Mouse (Mus musculus) heart, adult 18-20 months (tissue): ENCODE measurements around the gene Plppr3. TPM values are rescaled to one million over a fixed set of nuclear protein-coding genes. Genes with fewer than 3 reads are reported as not detected.

Experiments used
- DNase-seq, 2 experiments: peaks; one replicate each; pipeline ENCODE4 v3.0.0; 2021 to 2022; ENCODE audit warnings: mixed read lengths in 1 of 2
- long read RNA-seq, 2 experiments: library from polyadenylated mRNA; stranded (forward); transcript quantifications; one replicate each; pipeline ENCODE4 v2.0.0; 2021
- total RNA-seq, 2 experiments: library from RNA; stranded (reverse); gene quantifications; 2 replicates each; pipeline ENCODE4 v1.2.3; 2021

Gene Plppr3
- total RNA-seq = under 1 TPM; 0.12 to 0.18 TPM
- long read RNA-seq, experiment 1 = 0 reads
- long read RNA-seq, experiment 2 = 0 reads

DNA sequence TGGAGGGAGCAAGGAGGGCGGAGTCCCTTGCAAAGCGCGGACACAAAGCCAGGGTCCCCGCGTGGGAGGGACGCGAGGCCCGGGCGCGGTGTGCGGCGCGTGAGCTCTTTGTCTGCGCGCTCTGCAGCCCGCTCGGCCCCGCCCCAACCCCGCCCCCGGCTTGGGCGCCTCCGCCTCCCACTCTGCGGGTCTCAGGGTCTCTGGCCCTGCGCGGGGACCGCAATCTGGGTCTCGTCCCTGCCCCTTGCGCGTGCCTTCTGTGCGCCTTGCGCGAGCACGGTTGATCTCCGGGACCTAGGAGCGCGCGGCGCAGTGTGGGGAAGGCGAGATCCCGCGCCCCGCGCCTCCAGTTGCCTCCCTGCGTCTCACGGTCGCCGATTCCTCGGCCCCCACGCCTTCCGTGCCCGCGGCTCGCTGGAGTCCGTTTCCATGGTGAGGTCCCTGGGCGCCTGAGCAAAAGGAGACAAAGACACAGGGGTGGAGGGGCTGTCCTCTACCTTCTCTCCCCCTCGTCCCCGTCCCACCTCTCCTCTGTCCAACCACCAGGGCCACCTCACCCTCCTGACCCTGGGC lies at the start of gene Plppr3, which contains the start of gene Prtn3:
Plppr3 (minus strand) TSS at position 345 of the 573 bp plus-strand sequence.
Prtn3 (plus strand) TSS at position 187 of the 573 bp plus-strand sequence.
- no peak for DNase-seq

DNA sequence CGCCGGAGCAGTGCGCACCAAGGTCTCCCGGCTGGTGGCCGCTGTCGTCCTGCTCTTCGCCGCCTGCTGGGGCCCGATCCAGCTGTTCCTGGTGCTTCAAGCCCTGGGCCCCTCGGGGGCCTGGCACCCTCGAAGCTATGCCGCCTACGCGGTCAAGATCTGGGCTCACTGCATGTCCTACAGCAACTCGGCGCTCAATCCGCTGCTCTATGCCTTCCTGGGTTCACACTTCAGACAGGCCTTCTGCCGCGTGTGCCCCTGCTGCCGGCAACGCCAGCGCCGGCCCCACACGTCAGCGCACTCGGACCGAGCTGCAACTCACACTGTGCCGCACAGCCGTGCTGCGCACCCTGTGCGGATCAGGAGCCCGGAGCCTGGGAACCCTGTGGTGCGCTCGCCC lies 47.1 kb upstream of the Plppr3 start:
- no peak for DNase-seq

DNA sequence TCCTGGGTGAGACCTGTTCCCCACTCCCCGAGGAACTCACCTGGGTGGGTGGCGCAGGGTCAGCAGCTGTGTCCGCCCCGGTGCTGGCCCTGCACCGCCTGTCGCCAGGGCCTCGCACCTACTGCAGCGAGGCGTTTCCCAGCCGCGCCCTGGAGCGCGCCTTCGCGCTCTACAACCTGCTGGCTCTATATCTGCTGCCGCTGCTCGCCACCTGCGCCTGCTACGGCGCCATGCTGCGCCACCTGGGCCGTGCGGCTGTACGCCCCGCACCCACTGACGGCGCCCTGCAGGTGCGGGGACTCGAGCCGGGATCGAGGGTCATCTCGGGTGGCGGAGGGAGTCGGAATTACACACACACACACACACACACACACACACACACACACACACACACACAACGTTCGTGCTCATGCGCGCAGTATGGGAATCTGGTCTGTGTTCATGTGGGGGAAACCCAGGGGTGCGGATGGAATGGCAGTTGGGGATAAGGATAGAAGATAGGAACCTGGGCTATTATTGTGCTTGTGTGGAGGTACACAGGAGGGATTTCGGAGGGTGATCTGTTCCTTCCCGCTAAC lies 46.6 kb upstream of the Plppr3 start, which contains the start of gene R3hdm4:
R3hdm4 (minus strand) TSS at position 251 of the 578 bp plus-strand sequence.
- no peak for DNase-seq

DNA sequence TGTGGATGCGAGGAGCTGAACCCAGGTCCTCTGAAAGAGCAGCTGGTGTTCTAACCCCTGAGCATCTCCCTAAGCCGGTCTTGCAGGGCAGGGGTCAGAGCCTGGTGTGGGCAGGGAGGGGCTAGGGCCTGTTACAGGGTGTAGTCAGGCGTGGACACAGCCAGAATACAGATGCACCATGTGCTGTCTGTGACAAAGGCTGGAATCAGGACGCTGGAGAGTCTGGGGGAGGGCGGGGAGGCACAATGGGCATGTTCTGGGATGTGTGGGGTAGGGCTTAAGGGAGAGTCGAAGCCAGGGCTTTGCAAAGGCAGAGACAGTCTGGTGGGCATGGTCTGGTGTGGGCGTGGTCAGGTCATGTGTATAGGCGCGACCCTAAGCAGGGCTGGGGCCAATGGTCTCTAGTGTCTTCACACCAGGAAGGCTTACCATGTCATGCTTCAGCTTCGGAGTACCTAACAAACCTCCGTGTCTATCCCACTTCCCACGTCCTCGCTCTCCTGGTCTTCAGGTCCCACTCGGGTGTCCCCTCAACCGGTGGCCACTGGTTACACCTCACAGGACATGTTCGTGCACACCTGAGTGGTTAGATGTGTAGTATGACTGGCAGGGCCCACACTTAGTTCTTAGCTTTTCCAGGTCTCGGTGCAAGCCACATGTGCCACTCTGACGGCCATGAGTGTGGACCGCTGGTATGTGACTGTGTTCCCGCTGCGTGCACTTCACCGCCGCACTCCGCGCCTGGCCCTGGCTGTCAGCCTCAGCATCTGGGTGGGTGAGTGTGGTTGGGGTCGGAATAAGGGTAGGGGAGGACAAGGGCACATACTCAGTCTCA lies 45.8 kb upstream of the Plppr3 start:
- no peak for DNase-seq

DNA sequence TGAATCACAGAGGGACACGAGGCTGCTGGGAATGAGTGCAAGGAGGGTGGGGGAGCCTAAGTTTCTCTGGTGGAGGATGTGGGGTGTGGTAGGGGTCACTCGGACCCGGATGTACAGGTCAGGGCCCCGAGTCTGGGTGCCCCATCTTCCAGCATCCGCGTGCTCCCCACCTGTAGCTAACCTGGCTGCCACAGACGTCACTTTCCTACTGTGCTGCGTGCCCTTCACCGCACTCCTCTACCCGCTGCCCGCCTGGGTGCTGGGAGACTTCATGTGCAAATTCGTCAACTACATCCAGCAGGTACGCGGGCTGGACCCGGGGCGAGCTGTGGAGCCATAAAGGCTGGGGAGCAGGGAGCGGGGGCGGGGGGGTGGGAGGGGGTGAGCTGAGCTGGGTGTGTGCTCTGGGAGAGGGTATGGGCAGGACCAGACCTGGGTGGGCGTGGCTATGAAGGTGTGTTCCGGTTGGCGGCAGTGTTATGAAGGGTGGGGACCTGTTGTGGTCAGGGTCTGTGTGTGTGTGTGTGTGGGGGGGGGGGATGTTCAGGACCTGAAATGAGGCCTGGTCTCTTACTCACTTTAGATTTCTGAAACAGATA lies 44.9 kb upstream of the Plppr3 start:
- DNase-seq = no peak

DNA sequence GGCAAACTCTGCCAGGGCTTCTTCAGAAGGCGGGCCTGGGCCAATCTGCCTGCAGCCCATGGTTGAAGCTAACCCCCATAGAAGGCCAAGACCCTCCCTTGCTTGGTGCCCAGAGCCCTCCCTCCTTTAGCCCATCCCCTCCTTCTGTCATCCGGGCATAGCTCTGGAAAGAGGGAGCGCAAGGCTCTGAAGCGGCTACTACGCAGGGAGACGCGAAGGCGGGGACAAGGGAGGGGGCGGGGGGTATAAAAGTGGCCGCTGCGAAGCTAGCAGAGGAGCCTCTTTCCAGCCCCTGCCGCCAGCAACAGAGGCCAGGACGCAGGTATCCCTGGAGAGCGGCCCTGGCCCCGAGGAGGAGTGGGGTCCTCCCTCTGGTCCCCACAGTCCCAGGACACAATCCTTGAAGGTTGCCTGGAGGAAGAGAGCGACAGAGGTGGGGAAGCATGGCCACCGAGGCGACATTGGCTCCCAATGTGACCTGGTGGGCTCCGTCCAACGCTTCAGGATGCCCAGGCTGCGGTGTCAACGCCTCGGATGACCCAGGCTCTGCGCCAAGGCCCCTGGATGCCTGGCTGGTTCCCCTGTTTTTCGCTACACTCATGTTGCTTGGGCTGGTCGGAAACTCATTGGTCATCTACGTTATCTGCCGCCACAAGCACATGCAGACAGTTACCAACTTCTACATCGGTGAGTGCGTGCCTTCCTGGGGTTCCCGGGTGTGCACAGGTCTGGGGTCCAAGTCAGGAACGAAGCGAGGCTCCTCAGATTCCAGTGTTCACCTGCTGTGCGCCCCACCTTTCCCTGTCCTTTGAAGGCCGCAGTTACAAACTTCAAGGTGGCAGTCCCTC lies 44.0 kb upstream of the Plppr3 start:
- DNase-seq = no peak

DNA sequence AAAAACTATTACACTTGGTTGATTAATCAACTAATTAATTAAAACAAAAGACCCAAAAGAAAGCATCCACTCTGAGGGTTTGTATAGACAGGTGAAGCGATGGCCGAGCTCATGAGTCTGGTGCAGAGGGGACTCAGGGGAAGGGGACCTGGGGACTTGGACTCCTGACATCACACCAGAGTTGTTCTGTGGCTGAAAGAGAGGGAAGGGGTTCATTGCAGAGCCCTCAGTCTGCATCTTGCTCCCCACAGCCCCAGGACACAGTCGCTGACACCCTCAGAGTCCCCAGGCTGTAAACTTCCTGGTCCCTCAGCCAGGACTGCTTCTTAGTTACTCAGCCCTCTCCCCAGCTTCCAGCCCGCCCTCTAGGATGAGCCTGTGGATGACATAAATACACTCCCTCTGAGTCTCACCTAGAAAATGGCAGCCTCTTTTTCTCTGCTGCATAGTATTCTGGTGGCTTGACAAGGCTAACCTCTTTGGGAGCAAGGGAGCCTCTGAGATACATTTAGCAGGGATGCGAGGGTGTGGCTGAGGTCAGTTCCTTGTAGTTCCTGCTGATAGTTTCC lies 43.2 kb upstream of the Plppr3 start:
- DNase-seq = no peak

DNA sequence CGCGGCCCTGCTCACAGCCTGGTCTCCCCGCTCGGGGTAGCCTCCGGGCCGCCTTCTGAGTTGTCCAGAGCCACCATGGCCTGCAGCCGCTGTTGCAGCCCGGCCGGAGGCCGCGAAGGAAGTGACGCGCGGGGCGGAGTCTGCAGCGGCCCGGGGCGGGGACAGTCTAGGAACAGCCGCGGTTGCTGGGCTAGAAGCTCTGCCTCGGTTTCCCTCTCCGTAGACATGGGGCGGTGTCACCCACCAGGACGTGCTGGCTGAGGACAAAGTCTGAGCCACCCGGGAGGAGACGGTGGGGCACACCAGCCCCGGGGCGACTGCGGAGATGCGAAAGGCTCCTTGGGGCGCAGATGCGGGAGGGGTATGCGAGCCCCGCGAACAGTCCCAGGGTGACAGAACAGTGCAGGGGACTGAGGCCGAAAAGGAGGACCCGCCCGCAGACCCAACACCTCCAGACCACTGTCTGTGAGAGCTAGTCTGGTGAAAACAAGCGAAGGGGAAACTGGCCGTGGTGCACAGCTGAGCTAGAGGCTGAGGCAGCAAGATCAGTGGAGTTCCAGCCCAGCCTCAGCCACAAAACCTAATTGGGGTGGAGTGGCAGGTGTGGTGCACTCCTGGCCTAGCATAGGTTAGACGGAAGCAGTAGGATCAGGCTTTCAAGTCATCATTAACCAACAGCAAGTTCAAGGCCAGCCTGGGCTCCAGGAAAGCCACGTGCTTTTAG lies 42.5 kb upstream of the Plppr3 start, which contains the start of gene Kiss1r:
Kiss1r (plus strand) TSS at position 164 of the 724 bp plus-strand sequence.
- DNase-seq = peak; percentile 92 to 94

DNA sequence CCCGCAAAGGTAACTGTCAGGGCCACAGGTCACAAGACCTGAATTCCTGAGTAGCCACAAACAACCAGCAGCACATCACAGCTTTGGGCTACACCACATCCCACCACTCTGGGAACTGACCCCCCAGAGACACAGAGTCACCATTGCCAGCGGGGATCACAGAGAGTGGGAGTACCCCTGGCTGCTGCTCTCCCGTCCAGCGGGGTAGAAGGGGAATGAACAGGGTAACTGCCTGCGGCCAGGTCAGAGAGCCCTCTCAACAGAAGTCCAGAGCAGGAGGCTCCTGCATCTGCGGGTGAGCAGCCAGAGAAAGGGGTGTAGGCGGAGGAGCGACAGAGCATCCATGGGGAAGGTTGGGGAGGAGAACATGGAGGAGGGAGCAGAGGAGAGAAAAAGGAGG lies 41.6 kb upstream of the Plppr3 start:
- DNase-seq = no peak

DNA sequence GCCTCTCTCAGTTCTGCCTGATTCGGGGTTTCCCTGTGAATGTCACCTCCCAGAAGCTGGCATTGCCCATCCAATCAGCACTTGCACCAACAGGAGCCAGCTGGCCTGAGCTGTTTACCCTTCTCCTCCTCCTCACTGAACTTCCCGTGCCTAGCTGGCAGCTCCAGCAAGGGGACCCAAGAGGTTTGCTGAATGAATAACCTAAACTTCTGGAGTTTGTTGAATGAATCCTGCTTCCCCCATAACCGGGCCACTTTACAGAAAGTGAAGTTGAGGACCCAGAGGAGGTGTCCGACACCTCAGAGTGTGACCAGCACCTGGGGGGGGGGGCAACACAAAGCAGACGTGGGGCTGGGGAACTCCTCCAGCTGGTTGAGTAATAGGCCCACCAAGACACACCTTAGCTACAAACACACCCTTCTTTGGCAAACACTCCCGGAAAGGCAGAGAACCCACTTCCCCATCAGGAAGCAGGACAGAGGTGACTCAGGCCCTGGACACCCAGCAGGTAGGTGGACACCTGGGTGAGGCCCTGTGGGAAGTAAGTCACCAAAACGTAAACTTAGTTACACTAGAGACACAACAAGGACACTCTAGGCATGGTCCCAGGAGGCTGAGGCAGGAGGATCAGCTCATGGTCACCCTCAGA lies 40.6 kb upstream of the Plppr3 start:
- DNase-seq = no peak

DNA sequence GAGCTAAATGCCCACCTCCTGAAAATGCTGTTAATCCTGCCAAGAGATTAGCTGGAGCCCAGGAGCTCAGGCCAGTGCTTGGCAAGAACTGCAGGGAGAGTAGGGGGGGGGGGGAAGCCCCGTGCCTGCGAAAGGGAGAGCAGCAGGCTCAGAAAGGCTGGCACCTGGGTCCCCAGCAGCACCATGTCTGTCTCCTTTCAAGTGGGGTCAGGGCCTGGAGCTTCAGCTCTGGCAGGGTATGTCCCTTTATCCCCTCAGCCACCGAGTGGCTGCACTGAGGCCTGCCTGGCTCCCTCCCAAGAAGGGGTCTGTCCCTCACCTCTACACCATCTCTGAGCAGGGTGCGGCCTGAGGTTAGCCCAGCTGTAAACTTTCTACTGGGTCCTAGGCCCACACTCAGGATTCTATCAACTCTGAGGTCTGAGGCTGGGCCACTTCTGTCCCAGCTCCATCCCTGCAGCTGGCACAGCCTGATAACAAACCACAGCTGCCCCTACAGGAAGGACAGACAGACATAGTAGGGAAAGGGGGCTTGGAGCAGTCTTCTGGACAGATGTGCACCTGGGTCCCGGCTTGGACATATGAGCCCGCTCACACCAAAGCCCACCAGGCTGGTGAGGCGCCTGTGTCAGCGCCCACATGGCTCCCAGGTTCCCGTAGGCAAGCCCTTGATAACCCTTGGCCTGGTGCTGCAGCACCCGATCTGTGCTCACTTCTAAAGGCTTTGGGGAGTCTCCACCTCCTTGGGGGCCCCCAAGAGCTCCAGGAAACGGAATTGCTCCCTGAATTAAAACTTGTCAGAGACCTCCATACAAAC lies 39.9 kb upstream of the Plppr3 start:
- no peak for DNase-seq

DNA sequence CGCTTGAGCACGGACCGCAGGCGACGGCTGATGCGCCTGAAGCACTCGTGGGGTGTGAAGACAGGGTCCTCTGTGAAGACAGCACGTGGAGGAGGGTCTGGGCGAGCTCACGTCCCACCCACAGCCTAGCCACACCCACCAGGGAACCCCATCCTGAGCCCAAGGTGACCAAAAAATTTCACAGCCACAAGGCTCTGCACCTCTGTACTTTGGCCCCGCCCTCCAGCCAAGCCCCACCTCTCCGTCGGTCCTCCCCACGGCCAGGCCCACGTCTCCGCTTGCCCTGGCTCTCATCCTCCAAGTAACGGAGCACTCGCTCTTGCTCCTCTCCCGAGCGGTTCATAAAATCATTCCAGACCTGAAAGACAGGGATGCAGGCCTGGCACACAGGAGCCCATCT lies 38.0 kb upstream of the Plppr3 start:
- DNase-seq = no peak

DNA sequence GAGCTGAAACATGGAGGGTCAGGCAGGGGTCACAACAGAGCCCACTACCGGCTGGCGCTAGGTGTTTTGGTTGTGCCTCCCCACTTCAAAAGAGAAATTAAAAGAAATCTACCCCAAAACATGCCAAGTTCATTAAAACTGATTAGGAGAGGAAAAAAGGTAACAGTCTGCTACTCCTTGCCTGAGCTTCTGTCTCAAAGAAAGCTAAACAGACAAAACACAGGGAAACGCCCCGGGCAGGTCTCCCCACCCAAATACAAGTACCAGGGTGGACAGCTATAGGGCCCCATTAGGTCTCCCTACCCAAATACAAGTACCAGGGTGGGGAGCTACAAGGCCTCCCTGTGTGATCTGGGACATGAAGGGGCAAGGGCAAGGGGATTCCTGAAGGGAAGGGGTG lies 36.1 kb upstream of the Plppr3 start, which contains the start of gene Gm26602:
Gm26602 (plus strand) TSS at position 301 of the 400 bp plus-strand sequence.
- no peak for DNase-seq

DNA sequence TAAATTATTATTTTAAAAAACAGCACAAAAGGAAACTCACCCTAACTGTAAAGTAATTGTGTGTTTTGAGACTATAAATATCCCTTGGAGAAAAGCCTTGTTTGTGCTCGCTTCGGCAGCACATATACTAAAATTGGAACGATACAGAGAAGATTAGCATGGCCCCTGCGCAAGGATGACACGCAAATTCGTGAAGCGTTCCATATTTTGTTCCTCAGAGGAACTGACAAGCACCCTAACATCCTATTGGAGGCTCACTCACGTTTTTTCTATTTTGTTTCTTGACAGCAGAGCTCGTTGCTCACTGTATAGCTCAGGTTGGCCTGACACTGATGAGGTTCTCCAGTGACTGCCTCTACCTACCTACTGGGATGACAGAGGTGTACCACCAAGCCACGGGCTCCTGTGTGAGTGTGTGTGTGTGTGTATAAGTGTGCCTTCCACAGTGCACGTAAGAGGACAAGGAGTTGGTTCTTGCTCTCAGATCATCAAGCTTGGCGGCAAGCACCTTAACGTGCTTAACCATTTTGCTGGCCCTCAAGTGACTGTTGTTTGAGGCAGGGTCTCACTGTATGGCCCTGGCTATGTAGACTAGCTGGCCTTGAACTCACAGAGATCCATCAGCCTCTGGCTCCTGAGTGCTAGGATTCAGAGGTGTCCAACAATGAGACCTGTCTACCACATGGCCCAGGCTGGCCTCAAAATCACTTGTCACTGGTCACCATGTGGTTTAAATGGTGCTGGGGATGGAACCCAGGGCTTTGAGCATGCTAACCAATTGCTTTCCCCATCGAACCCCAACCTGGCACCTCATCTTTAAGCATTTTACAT lies 34.9 kb upstream of the Plppr3 start:
- peak; percentile 61 to 76 for DNase-seq

DNA sequence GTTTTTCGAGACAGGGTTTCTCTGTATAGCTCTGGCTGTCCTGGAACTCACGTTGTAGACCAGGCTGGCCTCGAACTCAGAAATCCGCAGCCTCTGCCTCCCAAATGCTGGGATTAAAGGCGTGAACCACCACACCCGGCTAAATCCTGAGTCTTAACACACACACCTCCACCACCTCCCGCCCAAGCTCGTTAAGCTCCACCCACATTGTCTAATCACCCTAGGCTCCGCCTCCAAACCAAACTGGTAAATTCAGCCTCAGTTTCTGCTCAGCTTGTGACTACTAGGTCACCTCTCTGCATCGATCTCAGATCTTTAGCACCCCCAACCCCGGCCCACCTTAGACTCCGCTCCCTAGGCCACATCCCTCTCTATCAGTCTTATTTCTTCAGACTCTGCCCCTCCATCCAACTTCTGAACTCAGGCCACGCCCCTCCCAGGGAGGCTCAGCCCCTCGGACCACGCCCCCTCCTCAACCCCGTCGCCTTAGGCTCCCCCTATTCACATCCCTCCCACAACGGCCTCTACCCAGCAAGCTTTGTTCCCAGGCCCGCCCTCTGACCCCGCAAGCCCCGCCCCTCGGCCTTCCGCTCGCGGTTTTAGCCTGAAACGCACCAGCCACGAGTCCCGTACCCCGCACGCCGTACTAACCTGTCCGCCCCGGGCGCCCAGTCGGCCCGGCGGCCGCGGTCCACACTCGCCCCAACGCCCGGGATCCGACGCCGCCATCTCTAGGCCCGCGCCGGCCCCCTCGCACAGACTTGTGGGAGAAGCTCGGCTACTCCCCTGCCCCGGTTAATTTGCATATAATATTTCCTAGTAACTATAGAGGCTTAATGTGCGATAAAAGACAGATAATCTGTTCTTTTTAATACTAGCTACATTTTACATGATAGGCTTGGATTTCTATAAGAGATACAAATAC lies 34.0 kb upstream of the Plppr3 start, which contains the start of gene Med16:
Med16 (minus strand) TSS at position 757 of the 925 bp plus-strand sequence.
- DNase-seq = peak; percentile 97

DNA sequence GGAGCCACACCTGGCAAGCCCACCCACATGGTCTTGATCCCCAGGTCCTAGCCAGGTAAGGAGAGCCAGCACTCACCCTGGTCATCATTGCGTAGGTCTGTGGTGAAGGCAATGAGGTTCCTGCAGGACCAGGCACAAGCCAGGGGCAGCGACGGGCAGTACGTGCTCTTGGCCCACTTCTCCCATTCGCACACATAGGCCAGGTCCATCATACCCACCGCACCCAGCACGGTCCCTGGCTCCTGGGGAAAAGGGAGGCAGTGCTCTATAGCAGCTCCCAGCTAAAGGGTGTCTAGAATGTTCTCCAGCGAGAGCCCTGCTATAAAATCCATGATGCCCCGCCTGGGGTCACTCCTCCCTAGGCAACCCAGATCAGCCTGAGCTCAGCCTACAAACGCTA lies 33.0 kb upstream of the Plppr3 start:
- no peak for DNase-seq

DNA sequence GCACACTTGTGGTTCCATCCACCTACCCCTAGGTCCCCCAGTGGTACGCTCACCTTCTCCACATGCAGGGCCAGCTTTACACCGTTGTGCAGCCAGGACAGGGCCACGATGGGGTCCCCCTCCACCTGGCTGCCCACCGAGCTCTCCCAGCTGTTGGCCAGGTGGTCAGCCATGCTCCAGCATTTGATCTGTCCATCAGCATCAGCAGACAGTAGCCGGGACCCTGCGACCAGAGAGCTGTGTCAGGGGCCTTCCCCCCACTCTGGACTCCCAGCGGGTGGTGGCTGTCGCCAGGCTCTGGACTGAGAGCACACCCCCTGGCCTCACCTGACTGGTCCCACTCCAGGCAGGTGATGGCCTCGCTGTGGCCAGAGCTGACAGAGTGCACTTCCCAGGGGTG lies 32.3 kb upstream of the Plppr3 start:
- no peak for DNase-seq
